Mouse (Mus musculus) megakaryocyte, embryonic 14.5 days (primary cell): Measurements from ENCODE around the gene Azgp1. TPM values are rescaled to one million over a fixed set of nuclear protein-coding genes. Genes with fewer than 3 reads are reported as not detected.

Experiments
- polyA plus RNA-seq: library from polyadenylated mRNA; stranded (reverse); fragments of >175 nt; gene quantifications from 2 replicates; pipeline ENCODE4 v1.2.3, GENCODE M21; 2012; ENCODE audit warnings: low replicate concordance; ENCODE audit not compliant: insufficient read depth

Azgp1 gene
- polyA plus RNA-seq, 1 experiment: not detected

Other genes starting within 250 kb of the Azgp1 start
- gene Nyap1, start 239.9 kb upstream of the Azgp1 start, polyA plus RNA-seq: 5.9 and 8.4 TPM in 2 replicates
- 582 and 1,005 TPM in 2 replicates for gene Tsc22d4, start 235.8 kb upstream of the Azgp1 start, polyA plus RNA-seq
- 104 and 105 TPM in 2 replicates for gene Ppp1r35, start 202.7 kb upstream of the Azgp1 start, polyA plus RNA-seq
- 88.7 and 584 TPM in 2 replicates for gene Mepce, start 193.9 kb upstream of the Azgp1 start, polyA plus RNA-seq
- 0.70 TPM in 1 of 2 replicates, not detected in the other for gene Zcwpw1, start 193.7 kb upstream of the Azgp1 start, polyA plus RNA-seq
- gene Pilra, start 145.2 kb upstream of the Azgp1 start, polyA plus RNA-seq: 1.1 TPM in 1 of 2 replicates, not detected in the other
- gene Pilrb1, start 123.4 kb upstream of the Azgp1 start, polyA plus RNA-seq: not detected in 2 replicates
- gene Pilrb2, start 109.7 kb upstream of the Azgp1 start, polyA plus RNA-seq: 0.83 TPM in 1 of 2 replicates, not detected in the other
- not detected in 2 replicates for gene Cyp3a13, start 59.9 kb upstream of the Azgp1 start, polyA plus RNA-seq
- 0.68 TPM in 1 of 2 replicates, not detected in the other for gene Gjc3, start 18.4 kb upstream of the Azgp1 start, polyA plus RNA-seq
- not detected in 2 replicates for gene Smok3a, start 39.7 kb downstream of the Azgp1 start, polyA plus RNA-seq
- gene Smok3b, start 39.9 kb downstream of the Azgp1 start, polyA plus RNA-seq: 0.06 TPM in 1 of 2 replicates, not detected in the other
- gene Smok3c, start 71.7 kb downstream of the Azgp1 start, polyA plus RNA-seq: not detected in 2 replicates
- gene Zkscan1, start 103.6 kb downstream of the Azgp1 start, polyA plus RNA-seq: 0.38 TPM in 1 of 2 replicates, not detected in the other
- 0.86 TPM in 1 of 2 replicates, not detected in the other for gene Zscan21, start 135.4 kb downstream of the Azgp1 start, polyA plus RNA-seq
- gene Zfp113, start 174.2 kb downstream of the Azgp1 start, polyA plus RNA-seq: 0.13 TPM in 1 of 2 replicates, not detected in the other
- 18.0 and 85.5 TPM in 2 replicates for gene Cops6, start 179.6 kb downstream of the Azgp1 start, polyA plus RNA-seq
- gene Ap4m1, start 190.5 kb downstream of the Azgp1 start, polyA plus RNA-seq: 5.5 and 7.4 TPM in 2 replicates
- gene Mcm7, start 190.9 kb downstream of the Azgp1 start, polyA plus RNA-seq: 6.7 and 10.6 TPM in 2 replicates
- 21.9 and 50.3 TPM in 2 replicates for gene Taf6, start 205.9 kb downstream of the Azgp1 start, polyA plus RNA-seq
- gene Cnpy4, start 206.0 kb downstream of the Azgp1 start, polyA plus RNA-seq: 1.8 and 2.1 TPM in 2 replicates
- 3.8 TPM in 1 of 2 replicates, not detected in the other for gene Mblac1, start 212.8 kb downstream of the Azgp1 start, polyA plus RNA-seq
- gene Nxpe5, start 244.4 kb downstream of the Azgp1 start, polyA plus RNA-seq: 0.40 TPM in 1 of 2 replicates, not detected in the other